Mouse (Mus musculus) cerebellum, postnatal 14 days (tissue): Measurements from ENCODE around the gene Olfr1487.
"Not testable (repeated sequence)": the region's sequence is repeated elsewhere in the genome, so short reads cannot be mapped to it uniquely, and the experiment has no call there.

Source experiments
- DNase-seq, 2 experiments: peaks; one replicate each; pipeline ENCODE4 v3.0.0; 2021; ENCODE audit warnings: mixed read lengths in 2 of 2

Olfr1487 gene

GRCm38 (mm10) chr19:13617075-13617474 is at the start of gene Olfr1487:
TSS of gene Olfr1487 (plus strand) at chr19:13617375.
- not testable (repeated sequence) for DNase-seq

DNA sequence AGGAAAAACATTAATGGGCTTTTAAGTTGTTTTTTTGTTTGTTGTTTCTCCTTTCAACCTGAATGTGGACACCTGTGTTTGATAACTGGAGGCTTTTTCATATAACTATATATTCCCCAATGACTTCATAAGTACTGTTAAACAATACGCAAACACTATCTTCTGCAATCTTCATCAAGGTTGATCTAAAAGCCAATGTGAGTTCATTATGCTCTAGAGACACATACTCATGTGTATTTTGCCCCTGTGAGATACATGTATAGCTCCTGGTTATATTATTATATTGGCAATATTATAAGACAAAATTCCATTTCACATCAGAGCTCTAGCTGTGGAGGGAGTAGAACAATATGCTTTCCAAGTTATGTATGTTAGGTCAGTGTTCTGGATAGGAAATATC is 34.0 kb upstream of the Olfr1487 start, which contains the start of gene Olfr1484:
Gene Olfr1484, plus strand, starts transcription at position 301 of the 400 bp plus-strand sequence.
- no peak for DNase-seq

GRCm38 (mm10) chr19:13631321-13631720 is 14.1 kb downstream of the Olfr1487 start, which contains the start of gene Olfr1489:
TSS of gene Olfr1489 (plus strand) at chr19:13631621.
- DNase-seq: no peak

- no peak for DNase-seq
Observed at GRCm38 (mm10) chr19:13650791-13651190, 33.6 kb downstream of the Olfr1487 start, which contains the start of gene Olfr1490. TSS of gene Olfr1490 (plus strand) at chr19:13651091.
